ENCODE assay signal across 28 mouse cellular contexts in genomic region chr15:56844574-56844973, GRCm38 (mm10).
DNase-seq lines count a peak whose midpoint lies in the region; ATAC-seq and TF ChIP-seq lines count a peak whose summit lies in the region.
"Had no signal": no experiment of that assay in that cellular context is flagged by ENCODE, and none has a peak within 500 bp of the region (broad histone marks: within the 10 kb centered on the region; RNA-seq: fewer than 3 reads in every experiment).

No protein-coding gene starts in this region.

- peak; percentile 4 for DNase-seq in kidney, adult 2 months
- no peak for DNase-seq in kidney, postnatal 4 days
- peak; percentile 63 for DNase-seq in lung, postnatal 0 days (ENCODE audit: low spot score)
- no peak for DNase-seq in lung, postnatal 36 days
- DNase-seq in Muller cell, postnatal 12 days (ENCODE audit: inconsistent ontology term) = peak; percentile 95
- DNase-seq in layer of hippocampus, adult 18-20 months (ENCODE audit: low spot score in 2 of 2) = no peak
- DNase-seq: adrenal gland, postnatal 10 days; cerebellum, adult 8-10 months; cerebellum, postnatal 25 days; kidney, adult 18-20 months; kidney, postnatal 10 days; liver, postnatal 0 days; right cerebral cortex, adult 18-20 months; right cerebral cortex, postnatal 4 days; thymus, postnatal 14 days had no signal

- H3K4me1 ChIP-seq in kidney, adult 2 months (ENCODE audit: control insufficient read depth, insufficient read depth, low read length) = no peaks in the 10 kb centered on the region
- no peaks in the 10 kb centered on the region for H3K4me1 ChIP-seq in lung, postnatal 0 days (ENCODE audit: insufficient read depth, low read depth, low read length)
- H3K4me1 ChIP-seq in heart, embryonic 11.5 days (ENCODE audit: control insufficient read depth, insufficient read depth, low read length) = no peaks in the 10 kb centered on the region
- H3K4me1 ChIP-seq: embryonic facial prominence, embryonic 12.5 days; forebrain, embryonic 12.5 days; heart, embryonic 15.5 days; limb, embryonic 13.5 days; liver, embryonic 12.5 days; neural tube, embryonic 12.5 days; stomach, embryonic 15.5 days had no signal

- no peak overlapping the region for H3K4me3 ChIP-seq in kidney, adult 2 months (ENCODE audit: insufficient read depth, low read depth, low read length)
- no peak overlapping the region for H3K4me3 ChIP-seq in lung, postnatal 0 days (ENCODE audit: low read depth, low read length)
- H3K4me3 ChIP-seq in myocyte = no peak overlapping the region
- H3K4me3 ChIP-seq in heart, embryonic 11.5 days (ENCODE audit: low read depth, low read length) = no peak overlapping the region
- H3K4me3 ChIP-seq: embryonic facial prominence, embryonic 12.5 days; erythroblast, embryonic 14.5 days; forebrain, embryonic 12.5 days; heart, embryonic 15.5 days; left cerebral cortex, adult 2 months; limb, embryonic 13.5 days; liver, embryonic 12.5 days; neural tube, embryonic 12.5 days; stomach, embryonic 15.5 days had no signal

- TF ChIP-seq POLR2A in kidney, adult 2 months (IDR thresholded peaks at IDR 0.05; ENCODE audit: low read depth, low read length) = no peak
- TF ChIP-seq POLR2A in myocyte (IDR thresholded peaks at IDR 0.05; ENCODE audit: insufficient read length, low read depth) = no peak

- H3K9me3 ChIP-seq in lung, postnatal 0 days (ENCODE audit: low read length) = no peaks in the 10 kb centered on the region
- no peaks in the 10 kb centered on the region for H3K9me3 ChIP-seq in heart, embryonic 11.5 days (replicated peaks; ENCODE audit: control insufficient read depth, low read length)
- H3K9me3 ChIP-seq: embryonic facial prominence, embryonic 12.5 days; forebrain, embryonic 12.5 days; heart, embryonic 15.5 days; limb, embryonic 13.5 days; liver, embryonic 12.5 days; neural tube, embryonic 12.5 days; stomach, embryonic 15.5 days had no signal

- no peaks in the 10 kb centered on the region for H3K36me3 ChIP-seq in kidney, adult 2 months (ENCODE audit: control insufficient read depth, insufficient read depth, low read length)
- no peaks in the 10 kb centered on the region for H3K36me3 ChIP-seq in lung, postnatal 0 days (ENCODE audit: insufficient read depth, low read length)
- H3K36me3 ChIP-seq in myocyte (ENCODE audit: control insufficient read depth, insufficient read depth) = no peaks in the 10 kb centered on the region
- no peaks in the 10 kb centered on the region for H3K36me3 ChIP-seq in heart, embryonic 11.5 days (ENCODE audit: control insufficient read depth, insufficient read depth, low read length)
- H3K36me3 ChIP-seq: embryonic facial prominence, embryonic 12.5 days; forebrain, embryonic 12.5 days; heart, embryonic 15.5 days; limb, embryonic 13.5 days; liver, embryonic 12.5 days; neural tube, embryonic 12.5 days; stomach, embryonic 15.5 days had no signal

- H3K27ac ChIP-seq in kidney, adult 2 months (ENCODE audit: insufficient read depth, low read depth, low read length) = no peak overlapping the region
- no peak overlapping the region for H3K27ac ChIP-seq in lung, postnatal 0 days (ENCODE audit: low read length)
- H3K27ac ChIP-seq in heart, embryonic 11.5 days (ENCODE audit: low read depth, low read length) = no peak overlapping the region
- H3K27ac ChIP-seq: embryonic facial prominence, embryonic 12.5 days; forebrain, embryonic 12.5 days; heart, embryonic 15.5 days; left cerebral cortex, adult 2 months; limb, embryonic 13.5 days; liver, embryonic 12.5 days; neural tube, embryonic 12.5 days; stomach, embryonic 15.5 days had no signal

- TF ChIP-seq CTCF in kidney, adult 2 months (conservative IDR thresholded peaks at IDR 0.05; ENCODE audit: insufficient read depth, insufficient read length, low read depth, low read length) = no peak
- TF ChIP-seq CTCF in lung, postnatal 0 days (IDR thresholded peaks at IDR 0.05) = no peak

- H3K79me2 ChIP-seq in myocyte (ENCODE audit: control insufficient read depth, insufficient read depth) = no peaks in the 10 kb centered on the region

- no peaks in the 10 kb centered on the region for H3K27me3 ChIP-seq in kidney, adult 2 months (replicated peaks; ENCODE audit: control insufficient read depth, insufficient read depth, low read length)
- H3K27me3 ChIP-seq in lung, postnatal 0 days (replicated peaks; ENCODE audit: insufficient read depth, low read length) = no peaks in the 10 kb centered on the region
- no peaks in the 10 kb centered on the region for H3K27me3 ChIP-seq in myocyte (ENCODE audit: control insufficient read depth, insufficient read depth, insufficient read length)
- no peaks in the 10 kb centered on the region for H3K27me3 ChIP-seq in heart, embryonic 11.5 days (ENCODE audit: control insufficient read depth, insufficient read depth, low read length)
- H3K27me3 ChIP-seq: forebrain, embryonic 12.5 days; heart, embryonic 15.5 days; limb, embryonic 13.5 days; liver, embryonic 12.5 days; neural tube, embryonic 12.5 days; stomach, embryonic 15.5 days had no signal

- H3K9ac ChIP-seq in lung, postnatal 0 days (replicated peaks; ENCODE audit: low read depth) = no peak overlapping the region
- no peak overlapping the region for H3K9ac ChIP-seq in heart, embryonic 11.5 days (ENCODE audit: low read depth, low read length)
- H3K9ac ChIP-seq: embryonic facial prominence, embryonic 12.5 days; forebrain, embryonic 12.5 days; heart, embryonic 15.5 days; limb, embryonic 13.5 days; liver, embryonic 12.5 days; liver, postnatal 0 days; neural tube, embryonic 12.5 days; stomach, embryonic 15.5 days had no signal

- H3ac ChIP-seq in myocyte (ENCODE audit: control insufficient read depth, insufficient read length) = no peak overlapping the region

- no peak overlapping the region for H3K4me2 ChIP-seq in lung, postnatal 0 days (replicated peaks; ENCODE audit: low read depth, low read length)
- H3K4me2 ChIP-seq in myocyte (ENCODE audit: low read depth) = peak overlapping the region; percentile 61
- H3K4me2 ChIP-seq in heart, embryonic 11.5 days = no peak overlapping the region
- H3K4me2 ChIP-seq: embryonic facial prominence, embryonic 12.5 days; forebrain, embryonic 12.5 days; heart, embryonic 15.5 days; limb, embryonic 13.5 days; liver, embryonic 12.5 days; neural tube, embryonic 12.5 days; stomach, embryonic 15.5 days had no signal

- 44% methylated on average over 1 of the region's 1 CpGs for WGBS in kidney, adult 2 months
- 4% methylated on average over 1 of the region's 1 CpGs for WGBS in lung, postnatal 0 days
- 56% methylated on average over 1 of the region's 1 CpGs for WGBS in heart, embryonic 11.5 days (ENCODE audit: insufficient replicate concordance)

- no peak for TF ChIP-seq EP300 in lung, postnatal 0 days (IDR thresholded peaks at IDR 0.05)

- ATAC-seq in lung, postnatal 0 days = no peak
- ATAC-seq in heart, embryonic 11.5 days (replicated peaks; ENCODE audit: insufficient number of reproducible peaks, low FRiP score, low TSS enrichment) = no peak
- ATAC-seq: hindbrain, embryonic 16.5 days; liver, embryonic 12.5 days; liver, postnatal 0 days; midbrain, embryonic 16.5 days had no signal

TF ChIP-seq in myocyte, 11 proteins besides CTCF, POLR2A, EP300 and RAD21:
- TF ChIP-seq MYOG (IDR thresholded peaks at IDR 0.05; ENCODE audit: control insufficient read depth in 1 of 3, insufficient read depth in 1 of 3, insufficient read length in 2 of 3, low read depth in 2 of 3) (no peak), POLR2AphosphoS2 (IDR thresholded peaks at IDR 0.05; ENCODE audit: insufficient read length, low read depth) (no peak), CEBPB (IDR thresholded peaks at IDR 0.05; ENCODE audit: insufficient read depth, poor library complexity, severe bottlenecking) (no peak), MYOD1 (IDR thresholded peaks at IDR 0.05; ENCODE audit: control insufficient read depth in 1 of 3, insufficient read length in 2 of 3, low read depth in 2 of 3) (no peak), SRF (IDR thresholded peaks at IDR 0.05; ENCODE audit: control insufficient read depth, insufficient read length, low read depth) (no peak), USF1 (IDR thresholded peaks at IDR 0.05; ENCODE audit: low read depth) (no peak), REST (IDR thresholded peaks at IDR 0.05; ENCODE audit: insufficient read depth, insufficient read length) (no peak), TCF12 (IDR thresholded peaks at IDR 0.05; ENCODE audit: insufficient read depth, poor library complexity, severe bottlenecking) (no peak), MAX (IDR thresholded peaks at IDR 0.05; ENCODE audit: low read depth) (no peak), TCF3 (IDR thresholded peaks at IDR 0.05; ENCODE audit: insufficient read length, low read depth) (no peak), E2F4 (IDR thresholded peaks at IDR 0.05; ENCODE audit: insufficient read depth) (no peak)

Comparison
In these comparisons a context has a peak if more than half of its experiments do, and no peak if none do; other contexts are left out.
1. DNase-seq: peak in kidney, adult 2 months (single experiment), lung, postnatal 0 days (single experiment) and Muller cell, postnatal 12 days (single experiment); none in kidney, postnatal 4 days (0 of 2), lung, postnatal 36 days (single experiment) and layer of hippocampus, adult 18-20 months (0 of 2).